Mouse (Mus musculus) heart, postnatal 0 days (tissue): Measurements from ENCODE around the gene C1ql1. TPM values are rescaled to one million over a fixed set of nuclear protein-coding genes. Genes with fewer than 3 reads are reported as not detected.
A peak's percentile ranks its signal among the peaks of the same experiment; 100 is the strongest.

Experiments
- ATAC-seq: fragments of 200-750 bp; cut with Nextera tagmentation; 2 replicates; pipeline ENCODE4 v1.8.0; 2017; ENCODE audit warnings: low read depth, moderate number of reproducible peaks, moderate library complexity; ENCODE audit not compliant: insufficient read depth
- DNase-seq: peaks from one replicate; pipeline ENCODE4 v3.0.0-alpha.2; 2016; ENCODE audit warnings: low spot score
- H3K27ac ChIP-seq: fragments of 300-500 bp; sonication (generic); 2 replicates; pipeline ENCODE4 v1.5.1; 2014; ENCODE audit warnings: low read depth, mild to moderate bottlenecking
- H3K27me3 ChIP-seq: fragments of 300-500 bp; sonication (generic); 2 replicates; pipeline ENCODE4 v1.6.1; 2014; ENCODE audit warnings: low read length, mixed read lengths; ENCODE audit not compliant: control insufficient read depth, insufficient read depth
- H3K36me3 ChIP-seq: fragments of 300-500 bp; sonication (generic); replicated peaks from 2 replicates; pipeline ENCODE4 v1.6.1; 2014; ENCODE audit warnings: low read length, mixed read lengths; ENCODE audit not compliant: control insufficient read depth, insufficient read depth
- H3K4me1 ChIP-seq: fragments of 300-500 bp; sonication (generic); 2 replicates; pipeline ENCODE4 v1.6.1; 2014; ENCODE audit warnings: antibody characterized with exemption; ENCODE audit not compliant: control insufficient read depth, insufficient read depth
- H3K4me2 ChIP-seq: fragments of 300-500 bp; sonication (generic); 2 replicates; pipeline ENCODE4 v1.6.1; 2014; ENCODE audit warnings: low read depth, mild to moderate bottlenecking, low read length, moderate library complexity
- H3K4me3 ChIP-seq: fragments of 300-500 bp; sonication (generic); 2 replicates; pipeline ENCODE4 v1.5.1; 2014; ENCODE audit warnings: low read depth, low read length
- H3K9ac ChIP-seq: fragments of 300-500 bp; sonication (generic); replicated peaks from 2 replicates; pipeline ENCODE4 v1.6.1; 2014; ENCODE audit warnings: low read depth, low read length, mixed read lengths
- H3K9me3 ChIP-seq: fragments of 300-500 bp; sonication (generic); replicated peaks from 2 replicates; pipeline ENCODE4 v1.6.1; 2016; ENCODE audit warnings: low read length; ENCODE audit not compliant: control insufficient read depth
- CTCF ChIP-seq: IDR thresholded peaks from 2 replicates; pipeline ENCODE4 v1.5.1; 2016; ENCODE audit warnings: antibody characterized with exemption, control low read depth, low read depth
- EP300 ChIP-seq: IDR thresholded peaks from 2 replicates; pipeline ENCODE4 v1.6.1; 2016; ENCODE audit warnings: antibody characterized with exemption, low read depth
- WGBS: fragments of 180-500 bp; shearing (Covaris S2); extraction: QIAGEN DNeasy Blood & Tissue Kit; methylation state at CpG from one replicate; pipeline ENCODE4 v1.1.7; 2014; 5-methylcytosine and 5-hydroxymethylcytosine counted together
- polyA plus RNA-seq: library from polyadenylated mRNA; unstranded; fragments of >200 nt; fragmentation: Nextera tagmentation; extraction: Ambion mirVana; gene quantifications from 2 replicates; pipeline ENCODE4 v1.2.1, GENCODE M21; 2015
- total RNA-seq: library from RNA; depleted of rRNA; stranded (reverse); fragments of >200 nt; gene quantifications from 2 replicates; pipeline ENCODE4 v1.2.3, GENCODE M21; 2014; ENCODE audit warnings: low replicate concordance; rRNA removed

Gene C1ql1
- total and polyA plus RNA-seq, 2 experiments from 2014 or later, result not detected

- H3K27me3 ChIP-seq, result peaks cover 43% of the 10 kb centered on the region
- peak; percentile 76 for DNase-seq
Measured at GRCm38 (mm10) chr11:102893015-102893651, 53.4 kb downstream of the C1ql1 start.

GRCm38 (mm10) chr11:102890096-102890495 is 56.4 kb downstream of the C1ql1 start:
- Histone ChIP-seq H3K4me1 (0 out of 2 replicates have a peak, but pooled peaks cover 3% of the 10 kb centered on the region), H3K9me3 (no peaks in the 10 kb centered on the region), H3K27ac (no peak overlapping the region), H3K4me2 (no peak overlapping the region), H3K9ac (no peak overlapping the region), H3K4me3 (no peak overlapping the region), H3K36me3 (no peaks in the 10 kb centered on the region), H3K27me3 (peaks cover 31% of the 10 kb centered on the region)
- no peak for ATAC-seq
- whole genome bisulfite sequencing, result 71% methylated on average over 5 of the region's 5 CpGs
- TF ChIP-seq CTCF, result no peak
- TF ChIP-seq EP300, result no peak
- DNase-seq, result no peak

More at GRCm38 (mm10) chr11:102893015-102893651, 53.4 kb downstream of the C1ql1 start:
- Histone ChIP-seq H3K36me3 (no peaks in the 10 kb centered on the region), H3K4me3 (peak overlapping the region; percentile 30), H3K9me3 (no peaks in the 10 kb centered on the region), H3K4me2 (peak overlapping the region; percentile 58), H3K27ac (no peak overlapping the region), H3K4me1 (0 out of 2 replicates have a peak, but pooled peaks cover 3% of the 10 kb centered on the region), H3K9ac (0 out of 2 replicates have a peak overlapping the region, but pooled peaks have one; percentile 30)
- WGBS, result 4% methylated on average over 43 of the region's 43 CpGs
- peak; percentile 48; the same call in 1 of the 2 replicates for ATAC-seq
- TF ChIP-seq EP300 (no peak), CTCF (peak; percentile 71)

Other genes starting within 250 kb of the C1ql1 start
- 14.2 and 20.8 TPM in 2 replicates for gene Ccdc43, start 248.9 kb downstream of the C1ql1 start, total RNA-seq
- 25.5 and 28.8 TPM in 2 replicates for gene Ccdc43, start 248.9 kb downstream of the C1ql1 start, polyA plus RNA-seq
- gene Adam11, start 185.2 kb downstream of the C1ql1 start, total RNA-seq, result 7.4 and 13.6 TPM in 2 replicates
- 3.2 and 3.4 TPM in 2 replicates for gene Adam11, start 185.2 kb downstream of the C1ql1 start, polyA plus RNA-seq
- gene Gjc1, start 127.0 kb downstream of the C1ql1 start, total RNA-seq, result 19.2 and 29.4 TPM in 2 replicates
- 41.1 and 42.7 TPM in 2 replicates for gene Gjc1, start 127.0 kb downstream of the C1ql1 start, polyA plus RNA-seq
- gene Higd1b, start 110.8 kb downstream of the C1ql1 start, total RNA-seq, result 4.6 and 38.7 TPM in 2 replicates
- gene Higd1b, start 110.8 kb downstream of the C1ql1 start, polyA plus RNA-seq, result 11.7 and 13.2 TPM in 2 replicates
- 36.6 and 42.6 TPM in 2 replicates for gene Eftud2, start 65.7 kb downstream of the C1ql1 start, total RNA-seq
- 56.7 and 59.1 TPM in 2 replicates for gene Eftud2, start 65.7 kb downstream of the C1ql1 start, polyA plus RNA-seq
- gene Ccdc103, start 65.5 kb downstream of the C1ql1 start, total RNA-seq, result not detected in 2 replicates
- 0.66 and 0.75 TPM in 2 replicates for gene Ccdc103, start 65.5 kb downstream of the C1ql1 start, polyA plus RNA-seq
- gene Fam187a, start 61.5 kb downstream of the C1ql1 start, total RNA-seq, result not detected in 2 replicates
- not detected in 2 replicates for gene Fam187a, start 61.5 kb downstream of the C1ql1 start, polyA plus RNA-seq
- 0.46 TPM in 1 of 2 replicates, not detected in the other for gene Gfap, start 45.8 kb downstream of the C1ql1 start, total RNA-seq
- gene Gfap, start 45.8 kb downstream of the C1ql1 start, polyA plus RNA-seq, result 0.04 and 0.10 TPM in 2 replicates
- 9.6 and 24.5 TPM in 2 replicates for gene Kif18b, start 21.6 kb downstream of the C1ql1 start, total RNA-seq
- 1.2 and 1.3 TPM in 2 replicates for gene Kif18b, start 21.6 kb downstream of the C1ql1 start, polyA plus RNA-seq
- gene Nmt1, start 81.5 kb upstream of the C1ql1 start, total RNA-seq, result 47.6 and 63.6 TPM in 2 replicates
- gene Nmt1, start 81.5 kb upstream of the C1ql1 start, polyA plus RNA-seq, result 46.6 and 50.0 TPM in 2 replicates
- gene Dcakd, start 81.6 kb upstream of the C1ql1 start, total RNA-seq, result 53.5 and 64.0 TPM in 2 replicates
- 45.2 and 50.4 TPM in 2 replicates for gene Dcakd, start 81.6 kb upstream of the C1ql1 start, polyA plus RNA-seq
- gene Plcd3, start 155.0 kb upstream of the C1ql1 start, total RNA-seq, result 27.0 and 38.9 TPM in 2 replicates
- 14.5 and 16.3 TPM in 2 replicates for gene Plcd3, start 155.0 kb upstream of the C1ql1 start, polyA plus RNA-seq
- 16.3 and 20.0 TPM in 2 replicates for gene Acbd4, start 155.0 kb upstream of the C1ql1 start, total RNA-seq
- gene Acbd4, start 155.0 kb upstream of the C1ql1 start, polyA plus RNA-seq, result 21.6 and 22.2 TPM in 2 replicates
- gene Hexim1, start 169.5 kb upstream of the C1ql1 start, total RNA-seq, result 9.0 and 11.0 TPM in 2 replicates
- gene Hexim1, start 169.5 kb upstream of the C1ql1 start, polyA plus RNA-seq, result 3.2 and 3.3 TPM in 2 replicates
- gene Hexim2, start 185.7 kb upstream of the C1ql1 start, total RNA-seq, result 1.6 and 1.7 TPM in 2 replicates
- 4.2 and 4.9 TPM in 2 replicates for gene Hexim2, start 185.7 kb upstream of the C1ql1 start, polyA plus RNA-seq
- gene Fmnl1, start 224.4 kb upstream of the C1ql1 start, total RNA-seq, result 2.2 and 3.4 TPM in 2 replicates
- 0.91 and 1.1 TPM in 2 replicates for gene Fmnl1, start 224.4 kb upstream of the C1ql1 start, polyA plus RNA-seq